Mouse (Mus musculus) layer of hippocampus, adult 2 months (tissue): ENCODE measurements around the gene Cabp7. TPM values are rescaled to one million over a fixed set of nuclear protein-coding genes. Genes with fewer than 3 reads are reported as not detected.
"Not testable (repeated sequence)": the region's sequence is repeated elsewhere in the genome, so short reads cannot be mapped to it uniquely, and the experiment has no call there.

ENCODE experiments used
- DNase-seq, 2 experiments: peaks; one replicate each; pipeline ENCODE4 v3.0.0; 2022; ENCODE audit warnings: low spot score in 2 of 2
- H3K27ac ChIP-seq: fragments of 200-600 bp; 2 replicates; pipeline ENCODE4 v1.8.1; 2022
- H3K4me3 ChIP-seq: fragments of 200-600 bp; 2 replicates; pipeline ENCODE4 v1.8.1; 2022; ENCODE audit warnings: mild to moderate bottlenecking
- CTCF ChIP-seq: fragments of 200-600 bp; conservative IDR thresholded peaks from 2 replicates; pipeline ENCODE4 v1.8.1; 2022; ENCODE audit warnings: antibody characterized with exemption, mild to moderate bottlenecking, moderate library complexity
- total RNA-seq, 2 experiments: library from RNA; stranded (reverse); gene quantifications; 2 replicates each; pipeline ENCODE4 v1.2.3; 2021

Gene Cabp7
- total RNA-seq, 2 experiments from 2014 or later: 309 to 329 TPM

DNA sequence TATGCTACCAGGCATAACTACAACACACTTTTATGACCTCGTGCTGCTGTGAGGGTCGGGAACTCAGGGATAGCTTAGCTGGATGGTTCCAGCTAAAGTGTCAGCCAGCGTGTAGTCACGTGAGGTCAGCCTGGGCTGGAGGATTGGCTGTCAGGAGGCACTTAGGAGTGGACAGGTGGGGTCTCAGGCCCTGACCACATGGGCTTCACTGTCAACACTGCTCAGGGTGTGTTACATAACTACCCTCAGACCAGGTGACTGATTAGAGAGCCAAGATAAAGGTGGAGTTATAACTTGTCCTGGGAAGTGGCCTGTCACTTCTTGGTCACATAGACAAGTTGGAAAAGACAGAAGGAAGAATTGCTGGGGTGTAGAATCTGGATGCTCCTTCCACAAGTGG is 31.0 kb downstream of the Cabp7 start:
- Histone ChIP-seq H3K27ac (no peak overlapping the region), H3K4me3 (no peak overlapping the region)
- no peak for DNase-seq
- TF ChIP-seq CTCF: no peak

- Histone ChIP-seq H3K4me3 (no peak overlapping the region), H3K27ac (no peak overlapping the region)
- TF ChIP-seq CTCF: no peak
- DNase-seq: no peak
Observed at GRCm38 (mm10) chr11:4714727-4715126, 31.9 kb downstream of the Cabp7 start.

DNA sequence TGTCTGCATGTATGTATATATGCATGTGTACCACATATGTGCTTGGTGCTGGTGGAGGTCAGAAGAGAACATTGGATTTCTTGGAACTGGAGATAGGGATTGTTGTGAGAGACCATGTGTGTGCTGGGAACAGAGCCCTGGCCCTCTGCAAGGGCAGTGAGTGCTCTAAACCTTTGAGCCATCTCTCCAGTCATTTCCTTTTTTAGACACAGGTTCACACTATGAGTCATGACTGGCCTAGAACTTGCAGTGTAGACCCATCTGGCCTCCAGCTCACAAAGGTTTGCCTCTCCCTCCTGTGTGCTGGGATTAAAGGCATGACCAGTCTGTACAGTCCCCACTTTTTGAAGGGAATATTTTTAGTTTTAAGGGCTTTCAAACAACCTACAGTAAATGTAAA is 33.8 kb downstream of the Cabp7 start:
- no peak overlapping the region for H3K27ac ChIP-seq
- no peak for DNase-seq
- no peak overlapping the region for H3K4me3 ChIP-seq
- no peak for TF ChIP-seq CTCF

GRCm38 (mm10) chr11:4710188-4710587 is 36.4 kb downstream of the Cabp7 start:
- DNase-seq, H3K27ac ChIP-seq, H3K4me3 ChIP-seq: not testable (repeated sequence)
- peak; percentile 58 for TF ChIP-seq CTCF

- H3K27ac ChIP-seq: peak overlapping the region; percentile 99
- no peak for DNase-seq
- TF ChIP-seq CTCF: no peak
- H3K4me3 ChIP-seq: peak overlapping the region; percentile 100
Observed at GRCm38 (mm10) chr11:4705178-4705577, 41.4 kb downstream of the Cabp7 start.

GRCm38 (mm10) chr11:4704072-4704964 is 42.3 kb downstream of the Cabp7 start, which contains the start of the genes Uqcr10 and Zmat5:
TSS of gene Uqcr10 (minus strand) at chr11:4704342.
TSS of gene Zmat5 (plus strand) at chr11:4704678.
- TF ChIP-seq CTCF: peak; percentile 14; the same call in 1 of the 2 replicates
- Histone ChIP-seq H3K27ac (peak within 1 kb of the TSS; percentile 99), H3K4me3 (peak within 1 kb of the TSS; percentile 100)
- peak; percentile 89 to 94 for DNase-seq

DNA sequence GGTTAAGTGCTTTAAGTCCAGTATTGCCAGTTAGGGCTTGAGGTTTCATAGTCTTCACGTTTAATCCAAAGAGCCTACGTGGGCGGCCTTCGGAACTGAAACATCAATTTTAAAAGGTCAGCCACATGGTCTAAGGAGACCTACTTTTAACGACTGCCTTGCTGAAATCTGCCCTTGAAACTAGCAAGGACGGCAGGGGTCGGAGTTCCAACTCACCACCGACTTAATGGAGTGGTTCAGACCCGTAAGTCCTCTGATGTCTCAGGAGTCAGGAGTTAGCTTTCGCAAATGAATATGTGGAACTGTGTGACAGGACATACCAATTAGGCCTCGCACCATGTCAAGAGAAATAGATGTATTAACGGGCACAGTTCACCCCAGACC is 42.9 kb downstream of the Cabp7 start:
- H3K4me3 ChIP-seq: peak overlapping the region; percentile 100
- peak overlapping the region; percentile 99 for H3K27ac ChIP-seq
- no peak for DNase-seq
- TF ChIP-seq CTCF: no peak

- TF ChIP-seq CTCF: no peak
- no peak overlapping the region for H3K4me3 ChIP-seq
- no peak for DNase-seq
- no peak overlapping the region for H3K27ac ChIP-seq
Observed at GRCm38 (mm10) chr11:4700726-4701125, 45.9 kb downstream of the Cabp7 start.

DNA sequence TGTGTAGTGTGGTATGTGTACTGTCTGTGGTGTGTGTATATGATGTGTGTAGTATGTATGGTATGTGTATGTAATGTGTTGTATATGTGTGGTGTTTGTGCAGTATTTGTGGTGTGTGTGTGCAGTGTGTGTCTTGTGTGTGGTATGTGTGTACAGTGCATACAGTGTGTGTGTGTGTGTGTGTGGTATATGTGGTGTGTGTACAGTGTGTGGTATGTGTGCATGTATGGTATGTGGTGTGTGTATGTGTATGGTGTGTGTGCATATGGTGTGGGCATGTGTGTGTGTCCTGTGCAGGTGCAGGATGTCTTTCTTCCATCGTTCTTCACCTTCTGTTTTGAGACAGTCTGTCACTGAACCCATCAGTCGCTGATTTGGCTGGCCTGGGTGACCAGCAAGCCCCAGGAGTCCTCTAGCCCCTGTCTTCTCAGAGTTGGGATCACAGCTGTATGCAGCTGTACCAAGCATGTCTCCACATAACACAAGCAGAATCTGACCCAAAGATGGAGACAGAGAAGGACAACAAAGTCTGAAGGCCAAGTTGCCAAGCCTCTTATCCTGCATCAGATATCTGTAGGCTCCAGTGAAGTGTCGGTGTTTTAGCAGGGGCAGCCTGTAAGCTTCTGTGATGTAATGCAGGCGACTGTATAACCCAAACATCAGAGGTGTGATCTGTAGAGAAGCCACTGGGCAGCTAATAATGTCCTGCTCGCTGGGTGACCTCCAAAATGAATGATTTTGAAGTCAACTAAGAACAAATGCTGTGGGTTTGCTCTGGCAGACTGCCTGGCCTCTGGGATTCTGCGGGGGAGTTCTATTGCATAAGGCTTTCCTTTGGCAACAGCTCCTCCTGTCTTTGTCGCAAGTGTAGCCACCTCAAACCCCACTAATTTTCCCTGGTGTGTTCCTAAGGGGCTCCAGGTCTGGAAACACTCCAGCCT is 49.3 kb downstream of the Cabp7 start:
- no peak overlapping the region for H3K4me3 ChIP-seq
- H3K27ac ChIP-seq: peak overlapping the region; percentile 63
- DNase-seq: peak; percentile 78 to 84
- TF ChIP-seq CTCF: peak; percentile 77

GRCm38 (mm10) chr11:4692162-4692561 is 54.4 kb downstream of the Cabp7 start:
- no peak for TF ChIP-seq CTCF
- no peak for DNase-seq
- Histone ChIP-seq H3K27ac (no peak overlapping the region), H3K4me3 (no peak overlapping the region)

DNA sequence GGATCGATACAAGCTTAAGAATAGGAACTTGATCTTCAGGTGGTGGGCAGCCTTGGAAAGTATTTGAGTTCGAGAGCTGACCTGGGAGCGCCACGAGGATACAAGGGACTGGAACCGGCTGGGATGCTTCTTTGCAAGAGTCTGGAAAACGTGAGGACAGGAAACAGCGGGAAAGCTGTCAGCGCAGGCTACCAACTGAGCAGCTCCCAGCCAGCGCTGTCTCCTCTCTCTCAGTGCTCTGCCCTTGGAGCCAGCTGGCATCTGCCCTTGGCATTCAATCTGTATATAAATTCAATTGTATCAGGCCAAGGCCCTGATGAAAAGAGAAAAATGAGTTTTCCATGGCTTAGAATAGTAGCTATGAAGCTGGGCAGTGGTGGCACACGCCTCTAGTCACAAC is 55.4 kb downstream of the Cabp7 start:
- Histone ChIP-seq H3K27ac (peak overlapping the region; percentile 62; the same call in 1 of the 2 replicates), H3K4me3 (no peak overlapping the region)
- TF ChIP-seq CTCF: no peak
- DNase-seq: no peak

DNA sequence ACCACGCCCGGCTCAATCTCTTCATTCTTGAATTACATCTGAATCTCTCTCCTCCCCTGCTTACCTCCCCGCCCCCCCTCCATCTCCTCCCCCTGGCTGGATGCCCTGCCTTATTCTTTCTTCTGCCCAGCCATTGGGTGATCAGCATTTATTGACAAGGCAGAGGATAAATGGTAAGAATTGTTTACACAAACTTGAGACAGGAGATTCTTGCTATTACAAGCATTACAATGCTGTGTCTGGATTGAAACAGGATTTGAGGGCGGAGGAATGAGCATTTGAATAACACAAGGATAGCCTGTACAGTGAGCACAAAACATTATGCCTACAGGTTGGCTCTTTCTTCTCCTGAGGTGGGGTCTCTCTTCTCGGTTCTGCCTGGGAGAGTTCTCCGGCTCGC is 56.2 kb downstream of the Cabp7 start:
- no peak overlapping the region for H3K4me3 ChIP-seq
- no peak for TF ChIP-seq CTCF
- H3K27ac ChIP-seq: peak overlapping the region; percentile 62; the same call in 1 of the 2 replicates
- no peak for DNase-seq
